Mouse (Mus musculus): Measurements from ENCODE around the gene Actn4. TPM values are rescaled to one million over a fixed set of nuclear protein-coding genes. Genes with fewer than 3 reads are reported as not detected.

The Actn4 gene
- polyA plus RNA-seq, 1 experiment from 2014 or later, result 166 TPM

DNA sequence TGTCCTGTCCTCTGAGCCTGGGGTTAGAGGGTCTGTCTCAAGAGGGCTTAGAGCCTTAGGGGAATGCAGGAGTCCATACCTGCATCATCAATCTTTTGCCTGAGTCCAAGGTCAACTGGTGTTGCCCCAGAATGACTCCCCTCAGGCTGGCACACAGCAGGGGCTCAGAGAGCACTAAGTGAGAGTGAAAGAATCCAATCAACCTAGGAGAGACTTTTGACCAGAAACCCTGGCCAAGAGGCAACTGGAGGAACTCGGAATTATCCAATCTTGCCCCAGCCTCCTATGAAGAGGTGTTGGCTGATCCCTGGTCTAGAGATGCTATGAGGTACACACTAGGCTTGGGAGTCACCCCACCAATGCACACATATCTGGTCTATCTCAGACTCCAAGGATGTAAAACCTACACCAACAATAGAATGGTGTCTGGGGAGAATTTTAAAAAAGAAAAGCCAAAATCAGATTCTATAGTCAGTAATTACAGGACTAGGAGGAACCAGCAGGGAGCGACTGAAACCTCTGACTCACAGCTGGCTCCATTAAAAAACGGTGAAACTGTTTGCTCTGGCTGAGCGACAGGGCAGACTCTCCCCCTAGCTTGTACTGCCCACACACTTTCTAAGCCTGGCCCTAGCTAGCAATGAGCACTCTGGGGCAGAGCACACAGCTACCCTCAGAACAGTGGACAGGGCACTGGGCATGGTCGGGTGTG is 31.7 kb downstream of the Actn4 start:
- Histone ChIP-seq H3K27me3 (replicated peaks) (no peaks in the 10 kb centered on the region), H3K9me3 (replicated peaks) (no peaks in the 10 kb centered on the region), H3K4me2 (no peak overlapping the region), H3K9ac (no peak overlapping the region), H3K27ac (no peak overlapping the region), H3K4me1 (peaks cover 90% of the 10 kb centered on the region), H3K4me3 (no peak overlapping the region), H3K36me3 (peaks cover 43% of the 10 kb centered on the region)
- WGBS (ENCODE audit: insufficient replicate concordance), result 63% methylated on average over 5 of the region's 5 CpGs
- ATAC-seq, result no peak

DNA sequence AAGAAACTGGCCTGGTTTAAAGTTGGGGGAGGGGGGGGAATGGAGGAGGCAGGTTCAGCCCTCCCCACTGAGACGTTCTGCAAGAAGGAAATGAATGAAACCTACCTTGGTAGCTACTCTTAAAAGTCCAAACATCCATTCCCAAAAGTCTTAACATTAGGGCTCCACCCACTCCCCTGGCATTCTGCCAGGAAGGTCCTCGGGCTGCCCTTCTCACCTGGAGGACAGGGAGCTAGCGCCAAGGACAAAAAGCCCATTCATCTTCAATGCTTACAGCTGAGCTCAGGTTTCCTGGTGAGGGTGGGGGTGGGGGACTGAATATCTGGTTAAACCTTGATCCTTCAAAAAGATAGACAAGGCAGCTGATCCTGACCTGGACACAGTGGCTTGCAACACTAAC is 32.8 kb downstream of the Actn4 start:
- Histone ChIP-seq H3K36me3 (peaks cover 44% of the 10 kb centered on the region), H3K27ac (no peak overlapping the region), H3K9me3 (replicated peaks) (no peaks in the 10 kb centered on the region), H3K4me1 (peaks cover 91% of the 10 kb centered on the region), H3K4me3 (no peak overlapping the region), H3K4me2 (no peak overlapping the region), H3K9ac (0 out of 2 replicates have a peak overlapping the region, but pooled peaks have one; percentile 14), H3K27me3 (replicated peaks) (no peaks in the 10 kb centered on the region)
- no peak for ATAC-seq
- 78% methylated on average over 3 of the region's 3 CpGs for whole genome bisulfite sequencing (ENCODE audit: insufficient replicate concordance)

DNA sequence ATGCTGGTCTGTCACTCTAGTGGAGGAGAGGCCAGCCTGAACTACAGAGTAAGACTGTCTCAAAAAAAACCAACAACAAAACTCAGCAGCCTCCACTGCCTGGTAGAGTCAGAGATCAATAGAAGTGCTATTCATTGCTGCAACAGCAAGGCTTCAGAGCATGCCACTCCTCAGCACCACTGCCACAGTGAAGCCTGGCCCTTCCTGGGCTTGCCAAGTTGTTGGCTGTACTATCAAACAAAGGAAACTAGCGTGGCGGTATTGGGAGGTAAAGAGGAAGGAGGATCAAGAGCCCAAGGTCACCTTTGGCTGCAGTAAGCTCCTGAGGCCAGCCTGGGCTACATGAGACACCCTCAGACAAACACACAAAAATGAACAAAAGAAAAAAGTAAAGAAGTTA is 36.0 kb downstream of the Actn4 start:
- H3K36me3 ChIP-seq, result peaks cover 53% of the 10 kb centered on the region
- H3K27ac ChIP-seq, result peak overlapping the region; percentile 73
- 57% methylated on average over 2 of the region's 2 CpGs for WGBS (ENCODE audit: insufficient replicate concordance)
- H3K4me2 ChIP-seq, result no peak overlapping the region
- no peak for ATAC-seq
- H3K27me3 ChIP-seq (replicated peaks), result no peaks in the 10 kb centered on the region
- H3K4me3 ChIP-seq, result no peak overlapping the region
- H3K4me1 ChIP-seq, result peaks cover 96% of the 10 kb centered on the region
- H3K9me3 ChIP-seq (replicated peaks), result no peaks in the 10 kb centered on the region
- H3K9ac ChIP-seq, result peak overlapping the region; percentile 24; the same call in 1 of the 2 replicates

DNA sequence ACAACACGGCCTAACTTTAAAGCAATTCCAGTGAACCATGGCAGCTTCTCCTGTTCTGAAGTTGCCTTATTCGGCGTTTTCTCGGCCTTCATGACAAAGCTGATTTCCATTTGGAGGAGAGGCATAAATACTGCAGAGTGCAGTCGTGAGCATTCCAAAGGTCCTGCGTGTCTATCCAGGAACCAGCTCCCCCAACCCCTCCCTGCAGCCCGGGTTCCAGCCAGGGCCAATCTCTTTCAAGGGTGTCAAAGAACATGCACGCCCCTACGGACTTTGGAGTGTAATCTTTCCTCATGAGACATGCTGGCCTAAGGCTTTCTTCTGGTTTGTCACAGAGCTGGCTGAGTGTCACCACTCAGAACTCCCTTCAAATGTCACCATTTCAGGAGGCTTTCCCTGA is 36.8 kb downstream of the Actn4 start:
- H3K9ac ChIP-seq, result peak overlapping the region; percentile 24; the same call in 1 of the 2 replicates
- H3K4me2 ChIP-seq, result peak overlapping the region; percentile 10

DNA sequence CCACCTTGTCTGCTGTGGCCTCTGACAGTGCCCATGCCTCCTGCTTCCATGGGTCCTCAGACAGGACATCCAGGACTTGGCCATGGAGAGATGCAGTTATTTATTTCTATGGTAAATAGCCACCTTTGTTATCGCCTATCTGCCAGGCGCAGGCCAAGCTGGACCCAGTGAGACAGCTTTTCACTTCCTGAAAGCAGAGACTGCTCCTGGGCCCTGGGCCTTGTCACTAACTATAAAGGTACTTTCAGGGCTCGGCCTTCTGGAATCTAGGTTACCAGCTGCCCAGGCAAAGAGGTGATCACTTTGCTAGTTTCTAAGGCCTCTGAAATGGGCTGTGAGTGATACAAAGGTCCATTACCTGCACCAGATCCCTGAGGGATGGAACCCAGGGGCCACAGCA is 37.3 kb downstream of the Actn4 start:
- 57% methylated on average over 3 of the region's 3 CpGs for WGBS (ENCODE audit: insufficient replicate concordance)
- H3K27ac ChIP-seq, result peak overlapping the region; percentile 73
- peaks cover 61% of the 10 kb centered on the region for H3K36me3 ChIP-seq
- H3K27me3 ChIP-seq (replicated peaks), result no peaks in the 10 kb centered on the region
- no peak overlapping the region for H3K4me3 ChIP-seq
- H3K4me1 ChIP-seq, result peaks cover 96% of the 10 kb centered on the region
- H3K9ac ChIP-seq, result no peak overlapping the region
- H3K9me3 ChIP-seq (replicated peaks), result no peaks in the 10 kb centered on the region
- H3K4me2 ChIP-seq, result peak overlapping the region; percentile 10
- ATAC-seq, result no peak; the same call in 1 of the 2 replicates

More for the DNA sequence above, 36.8 kb downstream of the Actn4 start:
- no peak overlapping the region for H3K4me3 ChIP-seq
- H3K27ac ChIP-seq, result peak overlapping the region; percentile 73
- peak; percentile 40; the same call in 1 of the 2 replicates for ATAC-seq
- no peaks in the 10 kb centered on the region for H3K27me3 ChIP-seq (replicated peaks)
- peaks cover 62% of the 10 kb centered on the region for H3K36me3 ChIP-seq
- WGBS (ENCODE audit: insufficient replicate concordance), result 60% methylated on average over 9 of the region's 9 CpGs
- no peaks in the 10 kb centered on the region for H3K9me3 ChIP-seq (replicated peaks)
- H3K4me1 ChIP-seq, result peaks cover 96% of the 10 kb centered on the region

DNA sequence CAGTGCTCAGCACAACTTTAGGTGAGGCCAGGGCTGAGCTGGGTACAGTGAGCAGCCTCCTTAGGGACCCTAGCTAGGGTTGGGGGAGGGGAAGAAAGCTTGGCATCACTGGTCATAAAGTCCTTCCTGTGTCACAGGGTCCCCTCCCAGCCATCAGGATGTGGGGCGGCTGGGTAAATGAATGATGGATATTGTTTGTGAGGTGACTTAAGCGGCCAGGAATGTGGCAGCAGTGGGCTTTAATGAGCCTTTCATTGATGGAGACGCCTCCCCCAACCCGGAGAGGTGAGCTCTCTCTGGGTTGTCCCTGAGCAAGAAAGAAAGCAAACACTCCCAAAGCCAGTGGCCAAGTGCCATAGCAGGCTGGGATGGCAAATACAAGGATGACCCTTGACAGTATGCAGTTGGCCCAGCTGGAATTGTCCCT is 38.3 kb downstream of the Actn4 start:
- peaks cover 64% of the 10 kb centered on the region for H3K36me3 ChIP-seq
- H3K9ac ChIP-seq, result no peak overlapping the region
- H3K9me3 ChIP-seq (replicated peaks), result no peaks in the 10 kb centered on the region
- WGBS (ENCODE audit: insufficient replicate concordance), result 42% methylated on average over 4 of the region's 4 CpGs
- H3K4me2 ChIP-seq, result no peak overlapping the region
- ATAC-seq, result no peak
- peak overlapping the region; percentile 73 for H3K27ac ChIP-seq
- H3K4me3 ChIP-seq, result no peak overlapping the region
- H3K27me3 ChIP-seq (replicated peaks), result no peaks in the 10 kb centered on the region
- H3K4me1 ChIP-seq, result peaks cover 96% of the 10 kb centered on the region

DNA sequence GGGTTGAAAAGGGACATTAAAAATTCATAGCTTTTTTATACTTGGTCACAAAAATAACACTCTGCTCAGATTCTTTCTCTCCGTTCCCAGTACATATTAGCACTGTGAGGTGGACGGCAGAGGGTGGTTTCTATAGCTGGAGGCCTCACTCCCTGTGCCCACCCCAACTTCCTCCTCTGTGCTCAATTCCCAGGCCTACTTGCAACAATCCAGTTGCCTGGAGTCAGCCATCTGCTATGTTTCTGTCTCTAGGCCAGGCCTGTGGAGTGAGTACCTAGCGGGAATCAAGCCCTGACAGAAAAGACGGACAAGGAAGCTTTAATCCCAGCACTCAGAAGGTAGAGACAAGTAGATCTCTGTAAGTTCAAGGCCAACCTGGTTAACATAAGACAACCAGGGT is 39.5 kb downstream of the Actn4 start:
- Histone ChIP-seq H3K36me3 (peaks cover 71% of the 10 kb centered on the region), H3K27me3 (replicated peaks) (no peaks in the 10 kb centered on the region), H3K9ac (no peak overlapping the region), H3K27ac (peak overlapping the region; percentile 6; the same call in 1 of the 2 replicates), H3K4me1 (peaks cover 98% of the 10 kb centered on the region), H3K4me3 (no peak overlapping the region), H3K9me3 (replicated peaks) (no peaks in the 10 kb centered on the region), H3K4me2 (no peak overlapping the region)
- no peak for ATAC-seq
- WGBS (ENCODE audit: insufficient replicate concordance), result 77% methylated on average over 4 of the region's 4 CpGs

DNA sequence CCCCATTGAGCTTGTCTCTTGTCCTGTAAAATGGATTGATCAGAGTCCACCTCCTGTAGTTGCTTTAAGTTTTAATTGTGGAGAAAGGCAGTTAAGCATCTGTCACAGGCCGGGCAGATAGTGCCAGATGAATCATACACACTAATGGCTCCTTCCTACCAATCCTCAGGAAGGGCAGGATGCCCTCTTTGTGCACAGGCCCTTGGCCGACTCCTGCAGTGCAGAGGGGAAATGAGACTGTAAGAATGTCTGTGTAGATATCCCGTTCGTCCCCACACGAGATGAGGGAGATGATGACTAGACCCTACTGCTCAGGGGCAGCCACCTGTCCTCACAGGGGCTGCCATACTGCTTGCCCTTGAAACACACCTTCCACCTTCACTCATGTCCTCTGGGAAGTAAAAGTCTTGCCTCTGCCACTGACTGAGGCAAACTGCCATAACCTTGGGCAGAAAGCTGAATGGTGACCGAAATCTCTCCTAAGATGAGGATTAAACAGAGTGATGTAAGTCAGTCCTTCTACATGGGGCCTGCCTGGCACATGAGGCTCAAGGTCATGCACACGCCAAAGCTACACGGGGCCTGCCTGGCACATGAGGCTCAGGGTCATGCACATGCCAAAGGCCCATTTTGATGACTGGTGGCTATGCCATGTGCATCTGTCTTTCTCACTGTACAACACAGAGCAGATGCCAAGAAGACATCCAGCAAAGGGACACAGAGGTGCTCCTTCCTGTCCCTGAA is 40.2 kb downstream of the Actn4 start:
- 70% methylated on average over 8 of the region's 8 CpGs for WGBS (ENCODE audit: insufficient replicate concordance)

DNA sequence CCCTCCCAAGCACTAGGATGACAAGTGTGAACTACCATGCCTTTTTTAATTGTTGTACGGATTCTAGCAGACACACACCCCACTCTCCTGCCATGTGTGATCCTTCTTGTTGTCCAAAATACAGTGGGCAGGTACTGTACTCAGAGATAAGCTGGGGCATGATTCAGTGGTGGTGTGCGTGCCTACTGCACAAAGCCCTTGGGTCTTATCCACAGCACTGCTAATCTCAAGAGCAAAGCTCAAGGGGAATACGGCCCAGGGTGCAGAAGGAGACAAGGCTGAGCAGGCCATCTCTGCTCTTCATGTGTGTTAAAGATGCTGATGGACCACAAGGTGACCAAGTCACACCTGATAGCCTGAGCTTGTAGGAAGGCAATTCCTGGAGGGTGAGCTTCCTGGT is 41.0 kb downstream of the Actn4 start:
- H3K9me3 ChIP-seq (replicated peaks), result no peaks in the 10 kb centered on the region
- H3K36me3 ChIP-seq, result peaks cover 78% of the 10 kb centered on the region
- peaks cover 98% of the 10 kb centered on the region for H3K4me1 ChIP-seq
- H3K27me3 ChIP-seq (replicated peaks), result no peaks in the 10 kb centered on the region
- peak overlapping the region; percentile 9; the same call in 1 of the 2 replicates for H3K9ac ChIP-seq
- peak; percentile 34; the same call in 1 of the 2 replicates for ATAC-seq
- H3K27ac ChIP-seq, result peak overlapping the region; percentile 65; the same call in 1 of the 2 replicates
- H3K4me3 ChIP-seq, result no peak overlapping the region
- 26% methylated on average over 3 of the region's 3 CpGs for WGBS (ENCODE audit: insufficient replicate concordance)
- no peak overlapping the region for H3K4me2 ChIP-seq

More for the DNA sequence above, 40.2 kb downstream of the Actn4 start:
- Histone ChIP-seq H3K27me3 (replicated peaks) (no peaks in the 10 kb centered on the region), H3K4me1 (peaks cover 100% of the 10 kb centered on the region), H3K36me3 (peaks cover 78% of the 10 kb centered on the region), H3K9ac (no peak overlapping the region), H3K9me3 (replicated peaks) (no peaks in the 10 kb centered on the region), H3K27ac (peak overlapping the region; percentile 65), H3K4me3 (no peak overlapping the region), H3K4me2 (no peak overlapping the region)
- ATAC-seq, result no peak

DNA sequence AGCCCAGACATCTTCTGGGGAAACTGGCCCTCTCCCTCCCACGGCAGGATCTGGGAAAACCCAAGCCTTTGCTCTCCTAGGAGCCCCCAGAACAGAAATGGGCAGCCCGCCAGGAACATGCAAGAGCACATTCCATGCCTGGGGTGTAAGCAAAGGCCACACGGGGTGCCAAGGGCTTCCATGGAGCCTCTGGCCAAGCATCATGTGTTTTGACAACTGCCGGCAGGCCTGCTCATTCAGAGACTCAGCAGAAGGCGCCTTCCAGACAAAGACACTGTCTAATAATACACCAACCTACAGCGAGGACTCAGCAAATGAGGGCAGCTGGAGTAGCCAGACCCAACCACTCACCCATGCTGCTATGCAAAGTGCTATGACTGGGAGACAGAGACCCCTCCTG is 42.3 kb downstream of the Actn4 start:
- ATAC-seq, result peak; percentile 28; the same call in 1 of the 2 replicates

DNA sequence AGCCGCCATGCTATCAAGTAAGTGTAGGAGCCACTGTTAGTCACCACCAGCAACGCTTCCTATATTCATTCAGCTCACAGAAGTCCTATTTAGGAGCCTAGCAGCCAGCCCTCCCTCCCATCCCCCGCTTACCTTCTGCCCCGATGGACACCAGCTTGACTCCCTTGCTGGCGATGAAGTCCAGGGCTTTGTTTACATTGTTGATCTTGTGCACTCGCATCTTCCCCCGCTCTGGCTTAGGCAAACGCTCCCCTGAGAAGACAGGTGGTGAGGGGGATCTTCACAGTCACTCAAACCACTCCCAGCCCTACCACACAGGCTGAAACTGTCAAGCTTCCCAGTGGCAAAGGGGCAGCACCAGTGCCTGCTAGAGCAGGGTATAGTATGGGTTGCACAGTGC is 43.6 kb downstream of the Actn4 start:
- Histone ChIP-seq H3K27ac (peak overlapping the region; percentile 65), H3K4me3 (no peak overlapping the region), H3K4me2 (no peak overlapping the region), H3K9ac (no peak overlapping the region), H3K9me3 (replicated peaks) (no peaks in the 10 kb centered on the region), H3K4me1 (peaks cover 88% of the 10 kb centered on the region), H3K36me3 (peaks cover 90% of the 10 kb centered on the region), H3K27me3 (replicated peaks) (no peaks in the 10 kb centered on the region)
- ATAC-seq, result no peak
- 83% methylated on average over 8 of the region's 8 CpGs for WGBS (ENCODE audit: insufficient replicate concordance)

More for the DNA sequence above, 42.3 kb downstream of the Actn4 start:
- H3K4me2 ChIP-seq, result no peak overlapping the region
- 0 out of 2 replicates have a peak overlapping the region, but pooled peaks have one; percentile 43 for H3K9ac ChIP-seq
- H3K9me3 ChIP-seq (replicated peaks), result no peaks in the 10 kb centered on the region
- H3K36me3 ChIP-seq, result peaks cover 85% of the 10 kb centered on the region
- no peak overlapping the region for H3K4me3 ChIP-seq
- peaks cover 95% of the 10 kb centered on the region for H3K4me1 ChIP-seq
- H3K27me3 ChIP-seq (replicated peaks), result no peaks in the 10 kb centered on the region
- H3K27ac ChIP-seq, result peak overlapping the region; percentile 62
- WGBS (ENCODE audit: insufficient replicate concordance), result 56% methylated on average over 6 of the region's 6 CpGs

Data from liver, embryonic 12.5 days (tissue).